Mouse (Mus musculus): ENCODE results near the gene Bahcc1.

The Bahcc1 gene

GRCm38 (mm10) chr11:120232230-120233097, at the start of gene Bahcc1:
Gene Bahcc1, plus strand, starts transcription at chr11:120232947.
- DNase-seq (ENCODE audit: low spot score): peak; percentile 100

- DNase-seq (ENCODE audit: low spot score): no peak
These were observed 49.6 kb upstream of the Bahcc1 start for GRCm38 (mm10) chr11:120183180-120183579.

GRCm38 (mm10) chr11:120183708-120184107, 49.0 kb upstream of the Bahcc1 start:
- DNase-seq (ENCODE audit: low spot score): no peak

GRCm38 (mm10) chr11:120184371-120185315, 48.1 kb upstream of the Bahcc1 start:
- DNase-seq (ENCODE audit: low spot score): peak; percentile 32

- DNase-seq (ENCODE audit: low spot score): peak; percentile 24
These were observed 47.2 kb upstream of the Bahcc1 start for GRCm38 (mm10) chr11:120185316-120186141.

GRCm38 (mm10) chr11:120186145-120186740, 46.5 kb upstream of the Bahcc1 start:
- DNase-seq (ENCODE audit: low spot score): no peak

- DNase-seq (ENCODE audit: low spot score): no peak
These were observed 45.9 kb upstream of the Bahcc1 start for GRCm38 (mm10) chr11:120186821-120187235.

- DNase-seq (ENCODE audit: low spot score): peak; percentile 56
These were observed 45.3 kb upstream of the Bahcc1 start for GRCm38 (mm10) chr11:120187236-120188101.

- DNase-seq (ENCODE audit: low spot score): peak; percentile 38
These were observed 44.7 kb upstream of the Bahcc1 start for GRCm38 (mm10) chr11:120188102-120188480.

- peak; percentile 58 for DNase-seq (ENCODE audit: low spot score)
These were observed 44.0 kb upstream of the Bahcc1 start for GRCm38 (mm10) chr11:120188481-120189441.

- DNase-seq (ENCODE audit: low spot score): peak; percentile 99
These were observed 43.1 kb upstream of the Bahcc1 start for GRCm38 (mm10) chr11:120189459-120190312.

- DNase-seq (ENCODE audit: low spot score): no peak
These were observed 42.0 kb upstream of the Bahcc1 start for GRCm38 (mm10) chr11:120190526-120191412.

- DNase-seq (ENCODE audit: low spot score): no peak
These were observed 33.9 kb upstream of the Bahcc1 start for GRCm38 (mm10) chr11:120198831-120199230.

GRCm38 (mm10) chr11:120199766-120200165, 33.0 kb upstream of the Bahcc1 start:
- no peak for DNase-seq (ENCODE audit: low spot score)

GRCm38 (mm10) chr11:120200621-120201020, 32.1 kb upstream of the Bahcc1 start:
- DNase-seq (ENCODE audit: low spot score): no peak

GRCm38 (mm10) chr11:120204200-120204599, 28.5 kb upstream of the Bahcc1 start:
- DNase-seq (ENCODE audit: low spot score): no peak

- DNase-seq (ENCODE audit: low spot score): no peak
These were observed 26.6 kb upstream of the Bahcc1 start for GRCm38 (mm10) chr11:120206069-120206668.
